Mouse (Mus musculus) heart, embryonic 16.5 days (tissue): Measurements from ENCODE around the gene Uchl5. TPM values are rescaled to one million over a fixed set of nuclear protein-coding genes. Genes with fewer than 3 reads are reported as not detected.

ENCODE experiments used
- ATAC-seq: fragments of 200-750 bp; cut with Nextera tagmentation; replicated peaks from 2 replicates; pipeline ENCODE4 v1.8.0; 2017; ENCODE audit warnings: moderate number of reproducible peaks; ENCODE audit not compliant: insufficient read depth, low FRiP score; ENCODE audit errors: extremely low read depth
- H3K27ac ChIP-seq: fragments of 300-500 bp; sonication (generic); 2 replicates; pipeline ENCODE4 v1.5.1; 2014; ENCODE audit warnings: mild to moderate bottlenecking, low read length, control low read depth, moderate library complexity
- H3K27me3 ChIP-seq: fragments of 300-500 bp; sonication (generic); 2 replicates; pipeline ENCODE4 v1.6.1; 2014; ENCODE audit warnings: low read length, mixed read lengths; ENCODE audit not compliant: control insufficient read depth, insufficient read depth
- H3K36me3 ChIP-seq: fragments of 300-500 bp; sonication (generic); 2 replicates; pipeline ENCODE4 v1.6.1; 2014; ENCODE audit not compliant: control insufficient read depth, insufficient read depth
- H3K4me1 ChIP-seq: fragments of 300-500 bp; sonication (generic); 2 replicates; pipeline ENCODE4 v1.6.1; 2014; ENCODE audit warnings: low read length, mixed read lengths; ENCODE audit not compliant: control insufficient read depth, insufficient read depth
- H3K4me2 ChIP-seq: fragments of 300-500 bp; sonication (generic); 2 replicates; pipeline ENCODE4 v1.6.1; 2014; ENCODE audit warnings: low read depth, mild to moderate bottlenecking, control low read depth, low read length
- H3K4me3 ChIP-seq: fragments of 300-500 bp; sonication (generic); 2 replicates; pipeline ENCODE4 v1.5.1; 2014; ENCODE audit warnings: mild to moderate bottlenecking, control low read depth, low read length
- H3K9ac ChIP-seq: fragments of 300-500 bp; sonication (generic); 2 replicates; pipeline ENCODE4 v1.6.1; 2014; ENCODE audit warnings: low read length, control low read depth
- H3K9me3 ChIP-seq: fragments of 300-500 bp; sonication (generic); replicated peaks from 2 replicates; pipeline ENCODE4 v1.6.1; 2016; ENCODE audit warnings: low read length; ENCODE audit not compliant: control insufficient read depth
- WGBS: fragments of 180-500 bp; shearing (Covaris S2); extraction: QIAGEN DNeasy Blood & Tissue Kit; methylation state at CpG from one replicate; pipeline ENCODE4 v1.1.7; 2014; 5-methylcytosine and 5-hydroxymethylcytosine counted together
- polyA plus RNA-seq: library from polyadenylated mRNA; unstranded; fragments of >200 nt; fragmentation: Nextera tagmentation; extraction: Ambion mirVana; gene quantifications from 2 replicates; pipeline ENCODE4 v1.2.1, GENCODE M21; 2015

The Uchl5 gene
- polyA plus RNA-seq, 1 experiment from 2014 or later, result 94.5 TPM

GRCm38 (mm10) chr1:143741331-143741730 lies 35.7 kb upstream of the Uchl5 start:
- no peak overlapping the region for H3K4me3 ChIP-seq
- WGBS, result 86% methylated on average over 5 of the region's 5 CpGs
- no peaks in the 10 kb centered on the region for H3K27me3 ChIP-seq
- peaks cover 7% of the 10 kb centered on the region for H3K4me1 ChIP-seq
- no peaks in the 10 kb centered on the region for H3K9me3 ChIP-seq
- H3K9ac ChIP-seq, result no peak overlapping the region
- no peak overlapping the region for H3K27ac ChIP-seq
- no peak for ATAC-seq
- peaks cover 29% of the 10 kb centered on the region for H3K36me3 ChIP-seq
- no peak overlapping the region for H3K4me2 ChIP-seq

- 91% methylated on average over 6 of the region's 6 CpGs for WGBS
- no peak overlapping the region for H3K27ac ChIP-seq
- H3K9me3 ChIP-seq, result no peaks in the 10 kb centered on the region
- peaks cover 31% of the 10 kb centered on the region for H3K36me3 ChIP-seq
- no peak overlapping the region for H3K9ac ChIP-seq
- H3K27me3 ChIP-seq, result no peaks in the 10 kb centered on the region
- no peak overlapping the region for H3K4me2 ChIP-seq
- H3K4me3 ChIP-seq, result no peak overlapping the region
- no peak for ATAC-seq
- peaks cover 7% of the 10 kb centered on the region for H3K4me1 ChIP-seq
Measured at GRCm38 (mm10) chr1:143742186-143742585, 34.9 kb upstream of the Uchl5 start.

- no peak overlapping the region for H3K9ac ChIP-seq
Measured at GRCm38 (mm10) chr1:143745871-143746270, 31.2 kb upstream of the Uchl5 start.

GRCm38 (mm10) chr1:143762159-143762558 lies 14.9 kb upstream of the Uchl5 start:
- no peak overlapping the region for H3K4me3 ChIP-seq
- no peaks in the 10 kb centered on the region for H3K27me3 ChIP-seq
- peaks cover 31% of the 10 kb centered on the region for H3K36me3 ChIP-seq
- no peak overlapping the region for H3K9ac ChIP-seq
- no peaks in the 10 kb centered on the region for H3K9me3 ChIP-seq
- no peak overlapping the region for H3K27ac ChIP-seq
- no peaks in the 10 kb centered on the region for H3K4me1 ChIP-seq
- no peak overlapping the region for H3K4me2 ChIP-seq
- ATAC-seq, result no peak
- WGBS, result 90% methylated on average over 8 of the region's 8 CpGs

More at GRCm38 (mm10) chr1:143745871-143746270, 31.2 kb upstream of the Uchl5 start:
- no peak for ATAC-seq
- Histone ChIP-seq H3K27me3 (no peaks in the 10 kb centered on the region), H3K27ac (no peak overlapping the region), H3K9me3 (no peaks in the 10 kb centered on the region), H3K4me2 (no peak overlapping the region), H3K4me3 (no peak overlapping the region), H3K4me1 (no peaks in the 10 kb centered on the region), H3K36me3 (peaks cover 38% of the 10 kb centered on the region)
- 87% methylated on average over 10 of the region's 10 CpGs for WGBS

- no peaks in the 10 kb centered on the region for H3K27me3 ChIP-seq
- no peak overlapping the region for H3K27ac ChIP-seq
- 48% methylated on average over 1 of the region's 1 CpGs for WGBS
- H3K4me1 ChIP-seq, result no peaks in the 10 kb centered on the region
- no peak overlapping the region for H3K4me3 ChIP-seq
- peaks cover 27% of the 10 kb centered on the region for H3K36me3 ChIP-seq
- H3K4me2 ChIP-seq, result no peak overlapping the region
- no peak for ATAC-seq
- H3K9ac ChIP-seq, result no peak overlapping the region
- no peaks in the 10 kb centered on the region for H3K9me3 ChIP-seq
Measured at GRCm38 (mm10) chr1:143764443-143764842, 12.6 kb upstream of the Uchl5 start.

- no peak overlapping the region for H3K9ac ChIP-seq
- no peaks in the 10 kb centered on the region for H3K9me3 ChIP-seq
- H3K27ac ChIP-seq, result no peak overlapping the region
- no peak overlapping the region for H3K4me2 ChIP-seq
- no peak for ATAC-seq
- no peaks in the 10 kb centered on the region for H3K4me1 ChIP-seq
- peaks cover 21% of the 10 kb centered on the region for H3K36me3 ChIP-seq
- no peaks in the 10 kb centered on the region for H3K27me3 ChIP-seq
- H3K4me3 ChIP-seq, result no peak overlapping the region
- WGBS, result 67% methylated on average over 4 of the region's 4 CpGs
Measured at GRCm38 (mm10) chr1:143765801-143766200, 11.3 kb upstream of the Uchl5 start.

- no peak overlapping the region for H3K4me3 ChIP-seq
- H3K27ac ChIP-seq, result no peak overlapping the region
- H3K27me3 ChIP-seq, result no peaks in the 10 kb centered on the region
- H3K4me1 ChIP-seq, result no peaks in the 10 kb centered on the region
- H3K9ac ChIP-seq, result no peak overlapping the region
- ATAC-seq, result no peak
- 88% methylated on average over 6 of the region's 6 CpGs for WGBS
- no peak overlapping the region for H3K4me2 ChIP-seq
- peaks cover 18% of the 10 kb centered on the region for H3K36me3 ChIP-seq
- no peaks in the 10 kb centered on the region for H3K9me3 ChIP-seq
Measured at GRCm38 (mm10) chr1:143766238-143766637, 10.8 kb upstream of the Uchl5 start.

GRCm38 (mm10) chr1:143770444-143771109 lies 6.5 kb upstream of the Uchl5 start:
- no peak overlapping the region for H3K27ac ChIP-seq
- no peaks in the 10 kb centered on the region; the same call in 1 of the 2 replicates for H3K4me1 ChIP-seq
- ATAC-seq, result no peak
- H3K27me3 ChIP-seq, result no peaks in the 10 kb centered on the region
- no peaks in the 10 kb centered on the region for H3K9me3 ChIP-seq
- WGBS, result 78% methylated on average over 20 of the region's 20 CpGs
- H3K4me3 ChIP-seq, result no peak overlapping the region
- peaks cover 15% of the 10 kb centered on the region for H3K36me3 ChIP-seq
- H3K4me2 ChIP-seq, result no peak overlapping the region
- no peak overlapping the region for H3K9ac ChIP-seq

- Histone ChIP-seq H3K9ac (no peak overlapping the region), H3K36me3 (peaks cover 5% of the 10 kb centered on the region; the same call in 1 of the 2 replicates), H3K4me2 (peak overlapping the region; percentile 29), H3K4me1 (peaks cover 8% of the 10 kb centered on the region), H3K27me3 (no peaks in the 10 kb centered on the region), H3K27ac (no peak overlapping the region), H3K4me3 (peak overlapping the region; percentile 16), H3K9me3 (no peaks in the 10 kb centered on the region)
- no peak for ATAC-seq
- 49% methylated on average over 7 of the region's 7 CpGs for WGBS
Measured at GRCm38 (mm10) chr1:143773082-143773481, 4.0 kb upstream of the Uchl5 start.
